Mouse (Mus musculus) spleen, postnatal 36 days (tissue): Measurements from ENCODE around the gene Clec4e.
"Not testable (repeated sequence)": the region's sequence is repeated elsewhere in the genome, so short reads cannot be mapped to it uniquely, and the experiment has no call there.

Source experiments
- DNase-seq, 2 experiments: peaks; one replicate each; pipeline ENCODE4 v3.0.0; 2022; ENCODE audit warnings: low spot score in 2 of 2, mixed read lengths in 1 of 2

Gene Clec4e

DNA sequence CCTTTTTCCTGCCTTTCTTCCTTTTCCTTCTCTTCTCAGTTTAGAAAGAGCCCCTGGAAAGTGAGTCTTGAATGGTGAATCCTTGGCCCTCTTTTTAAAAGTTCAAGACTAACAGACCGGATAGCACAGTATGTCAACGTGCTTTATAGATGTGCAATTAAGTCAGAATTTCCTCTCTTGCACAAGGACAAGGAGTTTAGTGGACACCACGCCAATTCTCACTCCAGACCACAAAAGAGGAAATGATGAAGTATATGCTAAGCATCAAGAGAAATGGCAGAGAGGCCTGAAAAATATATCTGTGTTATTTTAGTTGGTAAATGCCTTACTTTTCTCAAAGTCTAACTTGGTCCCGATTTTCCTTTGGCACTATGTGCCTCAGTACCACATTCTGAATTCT, at the start of gene Clec4e:
Gene Clec4e, minus strand, starts transcription at position 118 of the 400 bp plus-strand sequence.
- DNase-seq, result no peak

DNA sequence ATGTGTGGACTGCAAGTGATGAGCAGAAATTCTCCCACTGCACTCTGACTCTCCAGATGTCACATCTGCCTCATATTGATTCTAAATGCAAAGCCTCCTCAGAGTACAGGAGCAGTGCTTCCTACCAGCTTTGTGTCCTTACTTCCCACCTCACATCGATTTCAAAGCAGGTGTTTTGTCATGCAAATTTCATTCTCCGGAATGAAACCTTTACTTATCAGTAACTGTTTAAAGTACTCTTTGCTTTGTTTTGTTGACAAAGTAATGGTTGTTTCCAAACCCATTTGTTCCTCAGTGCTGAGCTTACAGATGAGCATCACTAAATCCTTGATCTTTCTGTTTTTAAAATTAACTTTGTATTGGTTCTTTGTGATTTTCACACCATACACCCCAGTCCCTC, 42.8 kb upstream of the Clec4e start:
- no peak for DNase-seq

DNA sequence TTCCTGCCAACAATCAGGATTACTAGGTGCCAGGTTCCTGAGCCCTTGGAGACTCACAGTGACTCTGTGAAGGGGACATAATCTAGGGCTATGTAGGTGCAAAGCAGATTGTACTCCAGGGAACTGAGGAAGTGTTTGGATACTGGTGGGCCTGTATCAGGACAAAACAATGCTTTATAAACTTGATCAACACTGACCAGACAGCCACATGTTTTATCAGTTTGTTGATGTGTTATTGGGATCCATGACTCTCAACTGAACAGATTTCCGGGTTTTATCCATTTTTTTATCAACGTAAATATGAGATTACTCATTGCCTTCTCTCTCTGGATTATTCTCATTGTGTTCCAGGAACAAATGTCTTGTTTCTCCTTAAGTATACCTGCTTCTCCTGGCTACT, 18.4 kb upstream of the Clec4e start, which contains the start of gene Vmn2r19:
Gene Vmn2r19, plus strand, starts transcription at position 301 of the 400 bp plus-strand sequence.
- no peak for DNase-seq

DNA sequence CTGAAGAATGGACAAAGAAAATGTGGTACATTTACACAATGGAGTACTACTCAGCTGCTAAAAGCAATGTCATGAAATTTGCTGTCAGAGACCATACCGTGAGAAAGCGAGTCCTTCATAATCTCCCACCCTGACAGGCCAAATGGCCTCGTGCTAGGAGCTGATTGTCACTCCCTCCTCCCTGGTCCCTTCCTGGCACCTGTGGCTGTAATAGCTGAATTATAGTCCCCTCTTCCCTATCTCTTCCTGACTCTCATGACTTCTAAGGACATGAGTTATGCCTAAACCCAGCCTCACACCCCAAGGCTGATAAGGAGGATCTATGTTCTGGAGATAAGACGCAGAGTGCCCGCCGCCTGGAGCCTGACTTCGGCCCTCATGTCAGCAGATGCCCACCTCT, 16.6 kb upstream of the Clec4e start:
- DNase-seq, result not testable (repeated sequence)

DNA sequence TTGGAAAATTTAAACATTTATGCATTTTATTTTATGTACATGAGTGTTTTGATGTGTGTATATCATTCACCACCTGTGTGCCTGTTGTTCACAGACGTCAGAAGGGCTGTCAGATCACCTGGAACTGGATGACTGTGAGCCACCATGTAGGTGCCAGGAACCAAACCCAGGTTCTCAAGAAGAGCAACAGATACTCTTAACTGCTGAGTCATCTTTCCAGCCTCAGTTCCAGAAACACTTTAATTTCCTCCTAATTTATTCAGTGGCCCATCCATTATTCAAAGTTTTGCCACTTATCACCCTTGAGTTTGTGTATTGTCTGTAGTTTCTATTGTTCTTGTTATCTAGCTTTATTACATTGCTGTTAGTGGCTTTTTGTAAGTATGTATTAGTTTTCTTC, 7.0 kb upstream of the Clec4e start:
- DNase-seq, result no peak

DNA sequence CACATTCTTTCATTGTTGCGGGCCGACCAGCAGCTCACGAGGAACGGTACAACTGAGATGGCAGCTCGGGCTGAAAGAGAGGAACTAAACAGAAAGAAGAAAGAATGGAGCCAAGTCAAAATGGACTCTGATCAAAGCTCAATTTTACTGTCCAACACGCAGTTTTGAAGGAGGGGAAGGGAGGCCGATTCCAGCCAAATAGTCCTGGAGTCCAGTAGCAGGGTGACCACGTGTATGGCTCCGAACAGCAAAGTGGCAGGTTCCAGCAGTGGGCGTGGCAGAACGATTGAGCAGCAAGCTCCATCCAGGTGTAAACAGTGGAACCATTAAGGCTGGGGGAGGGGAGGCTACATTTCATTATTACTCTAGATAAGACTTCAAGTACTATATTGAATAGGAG, 3.8 kb upstream of the Clec4e start:
- peak in 1 of 2 experiments; percentile 8 for DNase-seq

DNA sequence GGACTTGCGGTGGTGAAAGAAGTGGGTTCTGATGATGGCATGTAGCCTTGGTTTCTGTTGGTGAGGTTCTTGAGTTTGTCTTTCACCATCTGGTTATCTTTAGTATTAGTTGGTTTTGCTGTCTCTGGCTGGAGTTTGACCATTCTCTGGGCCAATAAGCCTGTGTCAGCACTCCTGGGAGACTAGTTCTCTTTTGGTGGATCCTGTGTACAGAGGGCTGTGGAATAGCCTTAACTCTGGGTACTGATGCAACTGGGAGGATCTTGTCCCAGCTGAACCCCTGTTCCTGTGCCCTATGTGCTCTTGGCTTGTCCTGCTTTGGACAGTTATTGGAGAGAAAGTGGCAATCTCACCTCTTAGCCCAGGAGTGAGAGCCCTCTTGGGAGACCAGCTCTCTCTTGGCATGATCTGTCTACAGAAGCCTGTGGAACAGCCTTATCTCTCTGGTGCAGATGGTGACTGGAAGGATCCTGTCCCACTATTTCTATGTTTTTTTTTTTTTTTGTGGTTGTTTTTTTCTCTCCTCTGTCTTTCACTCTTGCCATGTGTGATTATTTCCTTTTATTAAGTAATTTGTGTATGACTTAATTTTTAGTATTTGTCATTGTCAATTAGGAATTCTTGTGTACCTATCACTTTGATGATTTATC, 3.2 kb upstream of the Clec4e start:
- DNase-seq, result peak; percentile 26 to 61

DNA sequence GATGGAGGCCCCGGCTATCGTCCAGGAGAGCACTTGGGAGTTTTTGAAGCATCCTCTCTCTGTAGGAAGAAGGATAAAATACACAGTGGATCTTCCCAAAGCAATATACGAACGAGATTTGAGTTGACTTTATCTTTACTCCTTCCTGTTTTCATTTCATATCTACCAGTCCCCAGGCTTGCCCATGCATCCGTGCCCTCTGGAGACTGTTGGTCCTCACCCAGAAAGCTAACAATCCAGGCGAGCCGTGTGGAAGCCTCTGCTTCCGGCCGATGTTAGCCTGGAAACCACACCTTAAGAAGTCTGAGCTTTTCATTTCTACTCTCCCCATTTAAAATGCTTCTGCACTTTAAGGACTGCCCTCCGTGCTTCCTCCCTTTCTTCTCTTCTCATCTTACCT, 739 bp downstream of the Clec4e start:
- no peak for DNase-seq

DNA sequence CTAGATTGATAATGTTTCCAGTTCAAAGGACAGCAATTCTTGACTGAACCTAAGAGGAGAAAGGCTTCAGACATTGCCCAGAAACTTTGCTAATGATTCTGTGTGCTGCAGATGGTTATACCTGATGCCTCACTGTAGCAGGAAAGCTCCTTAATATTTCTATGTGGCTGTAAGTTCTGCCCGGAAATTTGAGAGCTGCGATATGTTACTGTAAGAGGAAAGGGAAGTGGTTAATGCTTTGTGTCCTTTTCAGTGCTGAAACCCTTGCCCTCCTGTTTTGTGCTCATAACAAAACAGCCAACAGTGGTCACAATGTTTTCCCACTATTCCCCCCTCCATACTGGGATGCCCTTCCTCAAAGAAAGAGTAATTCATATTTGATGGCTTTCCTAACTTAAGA, 3.4 kb downstream of the Clec4e start:
- no peak for DNase-seq

DNA sequence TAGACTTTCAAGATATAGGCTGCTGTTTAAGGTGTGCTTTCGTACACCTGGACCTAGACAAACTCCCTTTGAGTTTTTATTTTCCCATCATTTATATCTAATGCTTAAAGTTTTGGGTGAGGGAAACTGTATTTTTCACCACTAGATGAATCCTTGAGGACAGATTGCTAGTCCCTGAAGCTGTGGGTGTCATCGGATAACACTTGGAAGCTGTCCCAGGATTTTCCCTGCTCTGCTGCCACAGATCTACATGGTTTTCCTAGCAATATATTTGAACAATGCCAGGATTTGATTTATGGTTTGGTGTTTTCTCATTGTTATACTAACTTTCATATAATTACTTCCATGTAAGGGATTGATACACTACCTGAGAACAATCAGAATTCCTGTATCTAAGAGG, 10.2 kb downstream of the Clec4e start:
- no peak for DNase-seq

DNA sequence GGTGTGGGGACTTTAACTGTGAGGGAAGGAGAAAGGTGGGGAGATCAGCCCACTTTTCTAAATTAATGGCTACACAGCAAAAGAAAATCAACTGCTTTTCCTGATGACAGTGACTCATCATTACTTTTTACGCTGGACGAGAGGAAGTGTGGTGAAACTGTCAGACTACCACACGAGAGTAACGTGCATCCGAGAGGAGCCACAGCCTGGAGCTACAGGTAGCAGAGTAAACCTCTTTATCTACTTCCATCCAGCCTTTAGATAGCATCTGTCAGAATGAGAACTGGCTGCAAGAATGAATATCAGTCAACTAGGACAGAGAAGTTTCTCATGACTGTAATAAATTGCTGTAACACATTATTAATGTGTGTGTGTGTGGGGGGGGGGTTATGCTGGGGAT, 22.7 kb downstream of the Clec4e start:
- DNase-seq, result no peak

DNA sequence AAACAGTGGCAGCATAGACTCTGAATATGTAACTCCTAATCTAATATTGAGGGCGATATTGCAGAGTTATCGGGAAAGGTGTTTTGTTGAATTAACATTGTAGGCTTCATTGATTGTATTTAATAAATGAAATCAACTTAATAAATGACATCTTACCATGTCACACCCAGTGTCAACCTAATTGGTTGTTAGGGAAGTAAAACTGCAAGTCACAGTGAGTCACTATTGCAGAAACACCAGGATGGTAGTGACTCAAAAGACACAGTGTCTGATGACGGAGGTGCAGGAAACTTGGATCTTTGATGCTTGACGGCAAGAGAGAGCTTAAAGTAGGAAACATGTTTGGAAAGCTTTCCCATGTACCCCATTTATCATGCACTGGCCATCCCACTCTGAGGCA, 23.9 kb downstream of the Clec4e start:
- DNase-seq, result peak in 1 of 2 experiments; percentile 13

DNA sequence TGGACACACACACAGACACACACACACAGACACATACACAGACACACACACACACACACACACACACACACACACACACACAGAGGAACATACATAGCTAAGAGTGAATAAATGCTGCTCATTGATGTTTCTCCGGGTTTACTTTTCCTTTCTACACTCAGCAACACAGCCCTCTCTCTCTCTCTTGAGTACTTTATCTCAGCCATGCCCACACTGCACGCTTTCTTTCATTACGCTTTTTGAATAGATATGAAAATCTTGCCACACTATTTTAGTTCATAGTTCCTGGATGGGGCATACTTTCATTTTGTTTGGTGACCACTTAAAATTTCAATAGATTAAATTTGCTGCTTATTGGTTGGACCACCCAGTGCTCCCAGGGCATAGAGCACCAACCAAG, 25.5 kb downstream of the Clec4e start:
- no peak for DNase-seq

DNA sequence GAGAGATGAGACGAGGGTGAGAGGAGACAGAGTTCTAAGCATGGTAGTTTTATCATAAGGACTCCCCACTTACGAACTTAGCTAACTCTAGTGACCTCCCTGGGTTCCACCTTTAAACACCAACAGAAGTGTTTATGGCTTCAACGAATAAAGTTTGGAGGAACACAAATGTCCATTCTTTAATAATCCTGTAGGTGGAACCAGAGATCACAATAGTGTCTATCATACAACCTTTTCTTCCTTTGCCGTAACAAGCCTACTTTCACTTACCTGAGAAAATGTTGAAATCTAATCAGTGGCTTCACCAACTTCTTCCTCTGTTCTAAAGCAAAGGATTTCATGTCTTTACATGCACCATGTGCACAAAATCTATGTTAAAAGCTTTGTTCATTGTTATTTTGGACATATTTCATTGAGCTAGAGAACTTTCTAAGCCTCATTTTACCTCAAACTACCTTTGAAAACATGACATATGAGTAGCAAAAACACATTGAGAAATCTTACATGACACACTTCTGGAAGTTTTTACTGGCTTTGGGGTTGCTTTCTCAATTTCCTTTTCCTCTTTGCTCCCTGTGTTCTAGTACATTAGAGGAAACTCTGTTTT, 28.0 kb downstream of the Clec4e start, which contains the start of gene Clec4d:
Gene Clec4d, plus strand, starts transcription at position 557 of the 607 bp plus-strand sequence.
- DNase-seq, result no peak

DNA sequence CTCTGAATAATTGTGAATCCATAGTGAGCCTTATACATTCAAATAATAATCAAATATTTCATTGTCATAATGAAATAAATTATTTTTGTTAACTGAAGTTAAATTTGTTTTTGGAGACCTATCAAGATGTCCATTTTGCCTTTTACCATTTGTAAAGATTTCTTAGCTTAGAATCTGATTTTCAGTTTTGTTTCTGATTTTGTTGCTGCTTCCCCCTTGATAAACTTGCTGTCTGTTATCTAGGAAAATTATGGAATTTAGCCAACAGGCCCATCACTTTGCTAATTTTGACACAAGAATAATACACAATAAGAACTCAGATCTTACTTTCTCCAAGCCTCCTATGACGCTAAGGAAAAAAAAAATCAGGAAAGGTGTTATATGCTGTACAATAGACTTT, 28.8 kb downstream of the Clec4e start:
- DNase-seq, result no peak

DNA sequence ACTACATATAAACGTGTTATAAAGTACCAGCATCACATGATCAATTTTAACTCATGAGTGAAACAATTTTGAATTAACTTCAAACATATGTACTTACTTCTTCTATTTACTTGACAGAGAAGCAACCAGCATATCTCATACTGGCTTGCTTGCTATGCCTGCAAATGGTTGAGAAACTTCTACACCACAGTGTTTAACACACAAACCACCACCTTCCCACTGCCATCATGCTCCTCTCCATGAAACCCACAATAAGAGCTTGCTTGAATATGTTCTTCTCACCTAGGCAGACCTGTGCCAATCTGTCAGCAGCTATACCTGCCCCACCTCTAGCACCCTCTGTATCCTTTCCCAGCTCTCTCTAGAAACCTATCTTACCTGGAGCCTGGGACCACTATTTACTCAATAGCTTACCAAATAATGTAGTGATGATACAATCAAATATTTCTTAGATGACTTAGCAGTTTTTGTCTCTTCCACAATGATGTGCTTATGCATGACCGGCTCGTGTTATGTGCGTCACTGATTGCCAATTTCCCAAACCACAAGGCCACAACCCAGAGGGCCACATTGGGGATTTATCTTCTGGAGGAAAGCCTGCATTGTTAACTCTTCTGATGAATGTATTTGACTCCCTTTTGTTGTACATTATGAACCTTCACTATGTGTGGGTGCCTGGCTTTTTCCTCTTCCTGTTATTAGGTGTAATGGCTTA, 29.6 kb downstream of the Clec4e start:
- no peak for DNase-seq

DNA sequence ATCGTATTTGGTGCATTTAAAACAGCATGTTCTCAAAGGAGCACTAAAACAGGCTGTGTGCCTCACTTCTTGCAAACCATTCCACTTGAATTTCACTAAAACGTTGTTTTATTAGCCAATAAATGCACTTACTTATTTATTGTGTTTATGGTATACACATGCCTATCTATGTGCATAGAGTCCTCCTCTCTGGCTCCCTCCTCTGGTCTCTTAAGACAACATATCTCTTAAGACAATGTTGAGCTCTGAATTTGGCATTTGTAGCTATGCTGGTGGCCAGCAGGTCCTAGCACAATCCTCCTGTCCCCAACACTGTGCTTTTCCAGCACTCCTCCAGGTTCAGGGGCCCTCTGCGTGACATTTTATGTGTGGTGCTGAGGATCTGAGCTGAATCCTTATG, 30.7 kb downstream of the Clec4e start:
- no peak for DNase-seq

DNA sequence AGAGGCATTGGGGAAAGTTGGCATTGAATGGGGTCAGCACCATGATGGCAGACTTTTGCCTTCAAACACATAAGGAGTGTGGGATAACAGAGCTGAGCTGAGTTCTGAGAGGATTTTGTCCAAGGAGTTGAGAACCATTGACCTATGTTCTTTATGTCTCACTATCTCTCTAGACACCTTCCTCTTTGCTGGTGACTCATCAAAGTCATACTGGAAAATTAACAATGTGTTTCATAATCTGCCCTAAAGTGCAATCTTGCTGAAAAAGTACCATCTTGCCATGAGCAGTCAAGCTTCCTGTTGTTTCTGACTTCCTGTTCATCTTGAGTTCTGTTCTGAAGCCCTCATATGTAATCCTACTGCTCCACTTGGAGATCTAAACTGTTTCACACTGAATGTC, 36.9 kb downstream of the Clec4e start:
- no peak for DNase-seq

DNA sequence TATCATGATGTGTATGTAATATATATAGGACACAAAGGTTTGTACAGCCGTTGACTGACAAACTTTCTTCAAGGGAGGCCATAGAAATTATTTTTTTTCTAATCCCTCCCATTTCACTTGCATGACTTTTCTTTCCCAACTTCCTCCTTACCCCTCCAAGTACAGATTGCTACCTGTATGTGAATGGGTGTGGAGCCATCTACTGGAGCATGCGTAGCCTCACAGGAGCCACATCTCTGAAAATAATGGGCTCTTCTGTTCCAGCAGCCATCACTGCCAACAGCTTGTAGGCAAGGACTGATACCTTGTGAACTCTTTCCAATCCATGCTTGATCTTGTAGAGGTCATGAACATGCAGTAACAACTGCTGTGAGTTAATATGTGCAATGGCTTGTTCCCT, 40.8 kb downstream of the Clec4e start:
- not testable (repeated sequence) for DNase-seq

DNA sequence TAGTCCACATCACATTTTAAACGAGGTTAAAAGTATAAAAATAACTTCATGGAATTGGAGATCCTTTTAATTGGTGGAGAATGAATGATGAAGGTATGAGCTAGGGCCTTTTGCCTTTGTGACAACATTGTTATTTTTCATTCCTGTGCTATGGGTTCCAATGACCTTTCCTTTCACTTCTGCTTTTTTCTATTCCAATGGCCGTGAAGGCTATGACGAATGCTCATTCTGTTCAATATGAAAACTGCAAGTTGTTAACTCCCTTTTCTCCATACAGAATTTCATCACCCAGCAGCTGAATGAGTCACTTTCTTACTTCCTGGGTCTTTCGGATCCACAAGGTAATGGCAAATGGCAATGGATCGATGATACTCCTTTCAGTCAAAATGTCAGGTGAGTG, 45.5 kb downstream of the Clec4e start:
- no peak for DNase-seq

DNA sequence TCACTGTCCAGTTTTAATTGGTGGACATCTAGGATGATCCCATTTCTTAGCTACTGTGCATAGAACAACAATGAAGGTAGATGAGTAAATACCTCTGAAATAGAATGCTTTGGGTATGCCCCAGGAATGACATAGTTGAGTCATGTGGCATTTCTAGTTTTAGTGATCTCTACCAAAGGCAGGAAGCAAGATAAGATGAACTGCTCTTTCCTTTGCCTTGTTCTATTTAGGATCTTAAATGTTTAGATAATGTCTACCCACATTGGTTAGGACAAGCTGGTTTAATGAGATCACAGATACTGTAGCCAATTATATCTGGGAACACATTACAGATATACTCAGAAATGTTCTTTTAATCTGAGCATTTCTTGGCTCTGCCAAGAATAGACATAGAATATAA, 52.1 kb downstream of the Clec4e start:
- DNase-seq, result no peak
